Mouse (Mus musculus) mammary gland, adult 2 months (tissue): ENCODE results near the gene Hnf4a. TPM values are rescaled to one million over a fixed set of nuclear protein-coding genes. Genes with fewer than 3 reads are reported as not detected.

Experiments
- polyA plus RNA-seq: library from polyadenylated mRNA; depleted of rRNA; stranded (reverse); fragments of >200 nt; gene quantifications from 2 replicates; pipeline ENCODE4 v1.2.3, GENCODE M21; 2012; ENCODE audit warnings: low replicate concordance; rRNA removed

Hnf4a gene
- 0.07 and 1.0 TPM in 2 replicates for polyA plus RNA-seq

GRCm38 (mm10) chr2:163506300-163507004 is at the start of gene Hnf4a:
Gene Hnf4a, plus strand, starts transcription at chr2:163506808.

DNA sequence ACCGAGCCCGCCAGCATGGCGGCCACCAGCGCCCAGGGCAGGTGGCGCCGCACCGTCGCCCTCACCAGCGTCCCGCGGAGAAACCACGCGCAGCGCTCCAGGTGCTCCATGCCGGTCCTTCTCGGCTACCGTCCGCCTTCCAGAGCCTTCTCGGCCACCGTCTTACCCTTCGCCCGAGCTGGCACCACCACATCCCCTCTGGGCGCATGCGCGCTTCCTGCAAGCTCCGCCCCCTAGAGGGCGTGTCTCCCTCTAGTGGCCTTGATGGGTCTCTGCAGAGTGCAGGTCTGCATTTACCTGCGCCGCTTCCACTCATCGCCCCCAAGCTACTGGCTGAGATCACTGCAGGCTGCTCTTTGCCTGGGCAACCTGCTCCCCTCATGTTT is 34.1 kb upstream of the Hnf4a start, which contains the start of gene Fitm2:
Gene Fitm2 (minus strand): TSS at position 164 of the 386 bp plus-strand sequence.

DNA sequence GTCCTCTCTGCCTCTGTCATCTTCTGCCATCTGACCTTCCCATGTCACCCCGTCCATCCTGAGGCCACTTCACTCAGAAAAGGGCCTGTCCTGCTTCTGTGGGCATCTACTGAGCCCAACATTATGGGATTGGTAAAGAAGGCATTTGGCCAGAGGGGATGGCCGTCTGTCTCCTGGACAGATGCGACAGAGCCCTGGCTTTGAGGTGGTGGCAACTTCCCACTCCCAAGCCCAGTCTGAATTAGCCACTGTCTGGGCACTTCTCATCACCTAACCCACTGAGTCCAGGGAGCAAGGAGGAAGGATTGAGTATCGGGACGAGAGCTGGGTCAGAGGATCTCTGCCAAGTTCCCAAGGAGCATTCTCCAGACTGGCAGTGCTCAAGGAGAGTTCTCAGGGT is 14.6 kb upstream of the Hnf4a start, which contains the start of gene R3hdml:
Gene R3hdml (plus strand): TSS at position 301 of the 400 bp plus-strand sequence.

DNA sequence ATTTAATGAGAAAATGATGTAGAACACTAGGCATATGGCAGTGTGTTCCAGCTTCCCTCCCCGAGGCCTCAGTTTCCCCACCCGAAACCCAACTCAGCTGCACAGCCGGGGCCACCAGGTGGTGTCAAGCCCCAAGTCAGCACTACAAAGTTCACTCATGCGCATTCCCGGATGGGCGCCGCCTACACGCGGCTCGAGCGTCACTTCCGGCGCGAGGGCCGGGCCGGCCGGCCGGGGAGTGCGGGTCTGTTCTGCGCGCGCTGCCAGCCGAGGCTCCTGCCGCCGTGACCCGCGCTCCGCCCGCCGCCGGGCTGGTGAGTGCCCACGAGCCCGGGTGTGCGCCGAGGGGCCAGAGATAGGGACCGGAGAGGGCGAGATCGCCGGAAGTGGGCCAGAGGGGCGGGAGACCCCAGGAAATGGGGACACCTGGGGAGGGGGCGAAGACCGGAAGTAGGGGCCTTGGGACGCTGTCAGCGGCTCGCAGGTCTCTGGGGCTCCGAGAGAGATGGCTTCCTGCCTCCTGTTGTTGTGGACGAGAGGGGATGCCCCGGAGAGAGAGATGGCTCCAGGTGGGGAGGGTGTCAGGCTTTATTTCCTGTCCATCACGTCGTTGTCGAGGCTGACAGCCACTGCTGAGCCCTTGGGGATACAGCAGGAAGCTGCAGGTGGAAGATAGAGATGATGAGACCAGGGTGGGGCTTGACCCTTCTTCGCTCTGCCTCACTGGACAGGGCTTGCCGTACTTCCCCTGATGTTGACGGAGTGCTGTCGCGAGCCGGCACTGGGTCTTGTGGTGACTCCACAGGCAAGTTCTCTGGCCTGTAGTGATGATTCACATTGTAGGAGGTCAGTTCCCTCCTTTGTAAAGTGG is 95.7 kb downstream of the Hnf4a start, which contains the start of gene Ttpal:
Gene Ttpal (plus strand): TSS at position 214 of the 871 bp plus-strand sequence.

Other genes with a start within 250 kb of the Hnf4a start
- gene Jph2, start 108.8 kb upstream of the Hnf4a start, polyA plus RNA-seq: 9.0 and 68.6 TPM in 2 replicates
- gene Oser1, start 82.1 kb upstream of the Hnf4a start, polyA plus RNA-seq: 8.0 and 20.3 TPM in 2 replicates
- 1.1 and 2.5 TPM in 2 replicates for gene Gdap1l1, start 68.3 kb upstream of the Hnf4a start, polyA plus RNA-seq
- 56.3 TPM in 2 replicates for gene Fitm2, start 34.2 kb upstream of the Hnf4a start, polyA plus RNA-seq
- gene R3hdml, start 14.5 kb upstream of the Hnf4a start, polyA plus RNA-seq: 14.0 and 14.7 TPM in 2 replicates
- 24.3 and 46.4 TPM in 2 replicates for gene Ttpal, start 95.5 kb downstream of the Hnf4a start, polyA plus RNA-seq
- gene Serinc3, start 138.3 kb downstream of the Hnf4a start, polyA plus RNA-seq: 326 and 633 TPM in 2 replicates
- 97.0 and 131 TPM in 2 replicates for gene Pkig, start 151.6 kb downstream of the Hnf4a start, polyA plus RNA-seq
- 2.2 and 2.7 TPM in 2 replicates for gene Ada, start 243.4 kb downstream of the Hnf4a start, polyA plus RNA-seq